Mouse (Mus musculus) T-helper 1 cell (primary cell): ENCODE measurements around the gene E130114P18Rik.

Experiments used
- in situ Hi-C: fragments of 300-600 bp; cut with MboI, MseI; formaldehyde crosslinking; loops from one replicate; pipeline ENCODE4 v1.15.1; 2025; ENCODE audit warnings: high pct_unique_total_duplicates

E130114P18Rik gene

DNA sequence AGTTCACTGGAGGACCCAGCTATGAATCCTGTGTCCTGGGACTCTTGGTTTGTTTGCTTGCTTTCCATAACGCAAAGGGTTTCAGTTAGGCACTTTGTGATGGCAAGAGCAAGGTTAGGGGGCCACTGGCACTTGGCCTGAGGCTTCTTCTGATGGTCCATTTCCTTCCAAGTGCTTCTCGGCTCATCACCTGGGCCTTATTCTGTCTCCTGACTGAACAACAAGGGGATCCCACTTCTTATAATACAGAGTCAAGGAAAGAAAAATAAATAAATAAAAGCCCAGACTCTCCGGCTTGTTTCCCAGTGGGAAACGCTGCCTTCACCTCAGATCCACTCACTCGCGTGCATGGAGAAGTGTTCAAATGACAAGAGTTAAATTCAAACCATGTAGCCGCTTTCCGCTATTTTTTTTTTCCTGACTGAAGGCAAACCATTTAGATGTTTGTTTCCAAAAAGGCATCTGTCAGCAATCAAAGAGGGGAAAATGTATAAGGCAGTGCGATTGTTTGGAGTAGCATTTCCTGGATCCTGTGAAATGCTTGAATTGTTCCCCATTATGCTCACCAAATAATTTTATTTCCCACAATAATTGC lies 199.2 kb downstream of the E130114P18Rik start:
- in situ Hi-C loops, result no loop called here

GRCm38 (mm10) chr4:97577431-97577830 lies 200.4 kb downstream of the E130114P18Rik start:
- in situ Hi-C loops, result no loop called here

DNA sequence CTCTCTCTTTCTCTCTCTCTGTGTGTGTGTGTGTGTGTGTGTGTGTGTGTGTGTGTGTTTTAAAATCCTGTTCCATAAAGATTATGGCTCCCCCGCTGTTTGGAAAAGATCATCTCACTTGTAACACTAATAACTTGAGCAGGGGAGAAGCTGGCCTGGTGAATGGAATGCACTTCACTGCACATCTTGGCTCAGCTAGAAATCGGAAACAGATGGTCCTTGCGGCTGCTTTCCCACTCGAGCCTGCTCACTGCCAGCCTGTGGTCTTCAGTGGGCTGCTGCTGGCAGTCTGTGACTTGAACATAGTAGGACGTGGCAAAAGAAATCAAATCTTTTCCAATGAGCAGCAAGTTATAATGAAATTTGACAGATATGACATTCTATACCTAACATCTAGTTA lies 202.4 kb downstream of the E130114P18Rik start:
- in situ Hi-C loops, result no loop called here

- in situ Hi-C loops, result loop anchor here (10.0 kb wide), 2 partner anchors 155 to 755 kb away; no protein-coding TSS in a partner anchor
Measured at GRCm38 (mm10) chr4:97569320-97569719, 208.6 kb downstream of the E130114P18Rik start.

GRCm38 (mm10) chr4:97564656-97565055 lies 213.2 kb downstream of the E130114P18Rik start:
- in situ Hi-C loops, result loop anchor here (10.0 kb wide), 2 partner anchors 160 to 760 kb away; no protein-coding TSS in a partner anchor

DNA sequence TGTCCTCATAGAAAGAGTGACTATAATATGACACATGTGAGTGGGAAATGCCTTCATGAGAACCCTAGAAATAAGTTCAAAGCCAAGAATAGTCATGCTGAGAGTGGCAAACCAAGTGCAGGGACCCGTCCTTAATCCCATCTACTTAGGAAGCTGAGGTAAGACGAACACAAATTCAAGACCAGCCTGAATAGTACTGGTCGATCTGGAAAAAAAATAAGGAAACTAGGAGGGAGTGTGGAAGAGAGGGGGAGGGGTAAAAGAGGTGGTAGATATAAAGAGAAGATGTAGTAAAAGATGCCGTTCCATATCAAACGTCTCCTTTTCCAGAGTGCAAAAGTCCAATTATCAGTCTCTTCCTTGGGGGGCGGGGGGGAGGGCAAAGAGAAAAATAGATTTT lies 213.7 kb downstream of the E130114P18Rik start:
- in situ Hi-C loops, result loop anchor here (10.0 kb wide), 2 partner anchors 161 to 761 kb away; no protein-coding TSS in a partner anchor

DNA sequence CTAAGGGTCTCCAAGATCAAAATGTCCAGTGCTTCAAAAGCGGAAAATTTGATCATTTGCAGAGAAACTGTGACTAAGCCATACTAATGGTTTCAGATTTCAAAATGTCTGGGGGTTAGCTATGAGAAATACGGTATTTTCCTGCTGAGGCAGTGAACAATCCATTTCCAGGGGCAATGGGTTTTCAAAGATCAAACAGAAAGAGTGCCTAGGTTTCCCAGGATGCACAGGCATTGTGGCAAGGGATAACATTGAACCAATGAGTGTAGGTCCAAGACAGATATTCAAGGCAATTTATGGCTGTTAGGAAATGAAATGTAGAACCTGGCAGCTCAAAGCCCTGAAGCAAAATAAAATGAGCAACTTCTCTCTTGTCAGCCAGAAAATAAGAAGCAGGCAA lies 220.3 kb downstream of the E130114P18Rik start:
- in situ Hi-C loops, result no loop called here

- in situ Hi-C loops, result no loop called here
Measured at GRCm38 (mm10) chr4:97544016-97544415, 233.9 kb downstream of the E130114P18Rik start.

- in situ Hi-C loops, result no loop called here
Measured at GRCm38 (mm10) chr4:97532072-97532471, 245.8 kb downstream of the E130114P18Rik start.

DNA sequence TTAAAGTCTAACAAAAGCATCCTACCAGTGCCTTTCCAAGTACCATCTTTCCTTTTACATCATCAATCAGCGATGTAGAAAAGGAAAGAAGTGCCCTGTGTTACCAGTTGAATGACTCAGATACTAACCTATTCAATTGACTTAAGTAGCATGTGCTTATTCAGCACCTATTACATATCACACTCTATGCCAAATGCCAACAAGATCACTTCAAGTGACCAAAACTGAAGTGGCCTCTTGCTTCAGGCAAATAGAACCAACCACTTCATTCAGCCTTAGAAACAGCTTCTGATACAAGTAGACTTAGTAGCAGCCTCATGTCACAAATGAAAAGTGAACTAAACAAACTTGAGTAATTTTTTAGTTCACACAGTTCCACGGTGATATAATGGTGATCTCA lies 249.4 kb downstream of the E130114P18Rik start:
- in situ Hi-C loops, result no loop called here
